Mouse (Mus musculus): Measurements from ENCODE around the gene Vstm4.

DNA sequence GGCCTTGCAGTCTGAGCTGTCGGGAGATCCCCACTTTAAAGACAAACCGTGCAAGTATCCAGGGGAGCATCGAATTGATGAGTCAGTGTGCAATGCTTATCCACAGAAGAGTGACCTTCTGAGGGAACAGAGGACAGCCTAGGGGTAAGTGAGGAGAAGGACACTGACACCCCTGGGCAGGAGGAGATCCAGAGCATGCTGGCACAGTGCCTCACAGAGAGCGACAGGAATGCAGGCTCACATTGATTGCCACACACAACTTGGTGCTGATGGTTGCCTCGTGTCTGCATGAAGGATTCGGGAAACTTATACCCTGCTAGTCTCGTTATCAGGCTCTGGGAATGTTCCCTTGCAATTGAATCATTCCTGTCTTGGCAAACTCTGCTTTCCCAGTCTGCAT, 39.3 kb upstream of the Vstm4 start:
- TF ChIP-seq CTCF (IDR thresholded peaks at IDR 0.05; ENCODE audit: control insufficient read depth, insufficient read depth, insufficient read length) = no peak
- TF ChIP-seq MYOD1 (IDR thresholded peaks at IDR 0.05; ENCODE audit: control insufficient read depth, insufficient read length, low read depth) = no peak
- no peak for TF ChIP-seq MYOG (IDR thresholded peaks at IDR 0.05; ENCODE audit: control insufficient read depth, extremely low read depth, insufficient read length)
- TF ChIP-seq FOSL1 (IDR thresholded peaks at IDR 0.05; ENCODE audit: insufficient read depth, low read length, poor library complexity, severe bottlenecking) = no peak
- TF ChIP-seq USF1 (IDR thresholded peaks at IDR 0.05; ENCODE audit: low read depth) = no peak
- TF ChIP-seq CEBPB (IDR thresholded peaks at IDR 0.05; ENCODE audit: low read depth) = no peak
